Mouse (Mus musculus) MEL (cell line): ENCODE measurements around the gene Myo1h. TPM values are rescaled to one million over a fixed set of nuclear protein-coding genes. Genes with fewer than 3 reads are reported as not detected.
A peak's percentile ranks its signal among the peaks of the same experiment; 100 is the strongest.

Source experiments
- DNase-seq: peaks from one replicate; pipeline ENCODE4 v3.0.0; 2011; ENCODE audit warnings: low read depth, low spot score
- H3K27ac ChIP-seq: 2 replicates; pipeline ENCODE4 v1.5.1; 2012; ENCODE audit warnings: low read depth, mild to moderate bottlenecking, control low read depth, low read length, moderate library complexity; ENCODE audit not compliant: control insufficient read depth
- H3K27me3 ChIP-seq, 2 experiments: fragments of 150-350 bp in 1 of 2; sonication (generic) in 1 of 2; 2 replicates each; pipeline ENCODE4 v1.6.1; 2012; ENCODE audit warnings: low read length in 2 of 2, mild to moderate bottlenecking in 2 of 2, improper control_type of control experiment in 1 of 2, moderate library complexity in 1 of 2; ENCODE audit not compliant: insufficient read depth in 2 of 2, control insufficient read depth in 1 of 2
- H3K36me3 ChIP-seq, 2 experiments: 2 replicates each; pipeline ENCODE4 v1.6.1; 2012 to 2014; ENCODE audit warnings: low read length in 2 of 2, improper control_type of control experiment in 1 of 2, inconsistent platforms in 1 of 2, mild to moderate bottlenecking in 1 of 2; ENCODE audit not compliant: insufficient read depth in 2 of 2, control insufficient read depth in 1 of 2
- H3K4me1 ChIP-seq, 2 experiments: fragments of 150-350 bp in 1 of 2; sonication (generic) in 1 of 2; 2 replicates each; pipeline ENCODE4 v1.6.1; 2012; ENCODE audit warnings: low read length in 2 of 2, improper control_type of control experiment in 1 of 2, mild to moderate bottlenecking in 1 of 2; ENCODE audit not compliant: insufficient read depth in 2 of 2, control insufficient read depth in 1 of 2
- H3K4me3 ChIP-seq, 2 experiments: fragments of 150-350 bp in 1 of 2; sonication (generic) in 1 of 2; 2 replicates each; pipeline ENCODE4 v1.5.1; 2012; ENCODE audit warnings: low read depth in 2 of 2, low read length in 2 of 2, mild to moderate bottlenecking in 2 of 2, moderate library complexity in 2 of 2, control low read depth in 1 of 2, improper control_type of control experiment in 1 of 2; ENCODE audit not compliant: control insufficient read depth in 1 of 2, insufficient read depth in 1 of 2
- H3K79me2 ChIP-seq: 2 replicates; pipeline ENCODE4 v1.6.1; 2012; ENCODE audit warnings: mild to moderate bottlenecking, low read length, moderate library complexity; ENCODE audit not compliant: control insufficient read depth, poor library complexity, insufficient read depth
- H3K9ac ChIP-seq: 2 replicates; pipeline ENCODE4 v1.6.1; 2012; ENCODE audit warnings: low read depth, mild to moderate bottlenecking, control low read depth, low read length, moderate library complexity; ENCODE audit not compliant: control insufficient read depth, poor library complexity, severe bottlenecking
- H3K9me3 ChIP-seq: fragments of 150-350 bp; sonication (generic); replicated peaks from 2 replicates; pipeline ENCODE4 v1.6.1; 2012; ENCODE audit warnings: mild to moderate bottlenecking, low read length, improper control_type of control experiment, moderate library complexity; ENCODE audit not compliant: insufficient read depth
- BHLHE40 ChIP-seq: IDR thresholded peaks from 2 replicates; pipeline ENCODE4 v1.6.1; 2012; ENCODE audit warnings: low read depth, mild to moderate bottlenecking, inconsistent platforms, low read length, improper control_type of control experiment, borderline replicate concordance
- CHD2 ChIP-seq: IDR thresholded peaks from 2 replicates; pipeline ENCODE4 v1.6.1; 2011; ENCODE audit warnings: low read length, improper control_type of control experiment
- CTCF ChIP-seq, 3 experiments: IDR thresholded peaks in 2 of 3; conservative IDR thresholded peaks in 1 of 3; 2 replicates each; pipeline ENCODE4 v1.5.1; 2011 to 2012; ENCODE audit warnings: low read length in 3 of 3, low read depth in 2 of 3, mild to moderate bottlenecking in 2 of 3, improper control_type of control experiment in 1 of 3, inconsistent platforms in 1 of 3, mixed read lengths in 1 of 3, moderate library complexity in 1 of 3; ENCODE audit not compliant: control insufficient read depth in 1 of 3, insufficient read depth in 1 of 3, poor library complexity in 1 of 3, severe bottlenecking in 1 of 3
- E2F4 ChIP-seq: IDR thresholded peaks from 2 replicates; pipeline ENCODE4 v1.6.1; 2011; ENCODE audit warnings: low read depth, low read length, improper control_type of control experiment, borderline replicate concordance
- EP300 ChIP-seq, 2 experiments: IDR thresholded peaks; 2 replicates each; pipeline ENCODE4 v1.6.1; 2011; ENCODE audit warnings: improper control_type of control experiment in 2 of 2, low read length in 2 of 2, low read depth in 1 of 2, mild to moderate bottlenecking in 1 of 2
- ETS1 ChIP-seq: IDR thresholded peaks from 2 replicates; pipeline ENCODE4 v1.6.1; 2012; ENCODE audit warnings: low read depth, mild to moderate bottlenecking, inconsistent platforms, low read length, improper control_type of control experiment, moderate library complexity
- GATA1 ChIP-seq: IDR thresholded peaks from 2 replicates; pipeline ENCODE4 v1.6.1; 2011; ENCODE audit warnings: low read depth, low read length, improper control_type of control experiment
- JUND ChIP-seq: IDR thresholded peaks from 2 replicates; pipeline ENCODE4 v1.6.1; 2011; ENCODE audit warnings: low read depth, mild to moderate bottlenecking, improper control_type of control experiment, low read length
- MAFK ChIP-seq: IDR thresholded peaks from 2 replicates; pipeline ENCODE4 v1.6.1; 2011; ENCODE audit warnings: low read depth, mild to moderate bottlenecking, low read length, improper control_type of control experiment, borderline replicate concordance
- MEF2A ChIP-seq: IDR thresholded peaks from 2 replicates; pipeline ENCODE4 v1.6.1; 2014; ENCODE audit warnings: low read depth, mild to moderate bottlenecking, inconsistent platforms, low read length, improper control_type of control experiment; ENCODE audit not compliant: poor library complexity, insufficient replicate concordance, severe bottlenecking; ENCODE audit errors: extremely low read depth
- NRF1 ChIP-seq: IDR thresholded peaks from 2 replicates; pipeline ENCODE4 v1.6.1; 2014; ENCODE audit warnings: low read depth, mild to moderate bottlenecking, inconsistent platforms, low read length, improper control_type of control experiment, moderate library complexity; ENCODE audit not compliant: poor library complexity, insufficient read depth, severe bottlenecking
- POLR2AphosphoS5 ChIP-seq: IDR thresholded peaks from 2 replicates; pipeline ENCODE4 v1.6.1; 2012; ENCODE audit warnings: low read depth, borderline replicate concordance, mild to moderate bottlenecking, inconsistent platforms, low read length, moderate library complexity, mixed read lengths
- SIN3A ChIP-seq: IDR thresholded peaks from 2 replicates; pipeline ENCODE4 v1.6.1; 2012; ENCODE audit warnings: low read length, improper control_type of control experiment, inconsistent platforms
- SMC3 ChIP-seq: IDR thresholded peaks from 2 replicates; pipeline ENCODE4 v1.6.1; 2011; ENCODE audit warnings: low read depth, low read length, improper control_type of control experiment
- TAL1 ChIP-seq: IDR thresholded peaks from 2 replicates; pipeline ENCODE4 v1.6.1; 2012; ENCODE audit warnings: mild to moderate bottlenecking, inconsistent platforms, low read length, moderate library complexity, mixed read lengths
- TCF12 ChIP-seq: IDR thresholded peaks from 2 replicates; pipeline ENCODE4 v1.6.1; 2014; ENCODE audit warnings: low read depth, mild to moderate bottlenecking, inconsistent platforms, low read length, improper control_type of control experiment, moderate library complexity
- ZKSCAN1 ChIP-seq: IDR thresholded peaks from 2 replicates; pipeline ENCODE4 v1.6.1; 2012; ENCODE audit warnings: low read depth, mild to moderate bottlenecking, inconsistent platforms, low read length, improper control_type of control experiment, moderate library complexity
- ZNF384 ChIP-seq: IDR thresholded peaks from 2 replicates; pipeline ENCODE4 v1.6.1; 2012; ENCODE audit warnings: low read depth, mild to moderate bottlenecking, inconsistent platforms, low read length, improper control_type of control experiment
- polyA plus RNA-seq, 2 experiments: library from polyadenylated mRNA; stranded (reverse) in 1 of 2; unstranded in 1 of 2; fragments of >175 nt in 1 of 2; fragments of >200 nt in 1 of 2; gene quantifications; 2 replicates each; pipeline versions ENCODE4 v1.2.1 to v1.2.4; 2012; ENCODE audit warnings: low replicate concordance in 2 of 2, low read depth in 1 of 2; ENCODE audit not compliant: insufficient read length in 2 of 2, insufficient read depth in 1 of 2, missing spikeins in 1 of 2
- total RNA-seq: library from RNA; depleted of rRNA; stranded (reverse); fragments of 300-350 nt; gene quantifications from 2 replicates; pipeline ENCODE4 v1.2.3, GENCODE M21; 2012

Gene Myo1h
- total and polyA plus RNA-seq, 3 experiments: 0.33 to 4.6 TPM; not detected in 1

DNA sequence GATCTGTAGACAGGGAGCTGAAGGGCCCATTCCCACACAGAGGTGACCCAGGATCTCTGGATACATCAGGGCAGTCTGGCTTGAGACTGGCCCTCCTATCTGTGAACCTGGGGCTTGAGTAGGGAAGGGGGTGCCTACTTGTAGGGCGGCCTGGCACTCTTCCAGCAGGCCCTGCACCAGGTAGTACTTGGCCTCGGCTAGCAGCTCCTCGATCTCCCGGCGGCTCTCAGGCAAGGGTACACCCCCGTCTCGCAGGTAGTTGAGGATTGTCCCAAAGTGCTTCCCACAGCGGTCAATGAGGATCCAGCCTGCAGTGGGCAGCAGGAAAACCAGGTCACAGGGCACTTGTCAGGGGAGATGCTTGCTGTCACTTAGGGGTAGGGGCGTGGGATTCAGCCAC, 81.0 kb downstream of the Myo1h start:
- Histone ChIP-seq H3K27ac (no peak overlapping the region), H3K79me2 (no peaks in the 10 kb centered on the region), H3K9me3 (no peaks in the 10 kb centered on the region), H3K4me1 (peaks cover 19 to 45% of the 10 kb centered on the region in 2 experiments), H3K4me3 (no peak overlapping the region), H3K27me3 (no peaks in the 10 kb centered on the region), H3K9ac (no peak overlapping the region)
- no peak for DNase-seq
- TF ChIP-seq NRF1 (no peak), E2F4 (no peak), MEF2A (no peak), CTCF (IDR thresholded peaks at IDR 0.05 in 2 of 3, conservative IDR thresholded peaks at IDR 0.05 in 1 of 3; ENCODE audit: control insufficient read depth in 1 of 3, insufficient read depth in 1 of 3, low read depth in 2 of 3, low read length in 3 of 3, poor library complexity in 1 of 3, severe bottlenecking in 1 of 3) (no peak)
- TF ChIP-seq, all 39 proteins: peak for 0
- H3K36me3 ChIP-seq: peaks cover 8 to 30% of the 10 kb centered on the region in 2 experiments; a peak in 3 of 4 replicates

DNA sequence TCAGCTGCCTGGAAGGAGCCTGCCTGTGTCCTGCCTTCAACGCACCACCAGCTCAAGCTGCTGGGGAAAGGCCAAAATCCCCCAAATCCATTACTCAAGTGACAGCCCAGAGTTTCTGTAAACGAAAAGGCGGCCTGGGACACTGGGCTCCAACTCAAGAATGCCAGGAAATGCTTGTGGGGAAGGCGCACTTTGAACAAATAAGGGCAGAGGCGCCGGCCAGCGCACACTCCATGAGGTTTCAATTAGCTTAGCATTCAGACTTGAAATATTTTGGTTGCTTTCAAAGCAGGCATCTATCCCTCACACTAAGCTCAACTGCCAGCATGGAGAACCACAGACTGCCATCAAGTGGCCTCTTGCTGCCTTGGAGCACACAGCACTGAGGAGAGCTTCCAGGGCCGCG, 81.4 kb downstream of the Myo1h start:
- no peak overlapping the region for H3K4me3 ChIP-seq
- H3K36me3 ChIP-seq: peaks cover 8 to 32% of the 10 kb centered on the region in 2 experiments; a peak in 3 of 4 replicates
- no peak for DNase-seq
- no peak overlapping the region for H3K9ac ChIP-seq
- H3K27me3 ChIP-seq: no peaks in the 10 kb centered on the region
- H3K27ac ChIP-seq: no peak overlapping the region; the same call in 1 of the 2 replicates
- H3K4me1 ChIP-seq: peaks cover 18 to 46% of the 10 kb centered on the region in 2 experiments
- no peaks in the 10 kb centered on the region for H3K79me2 ChIP-seq
- TF ChIP-seq MEF2A: no peak
- no peak for TF ChIP-seq CHD2
- TF ChIP-seq GATA1: no peak
- no peak for TF ChIP-seq BHLHE40
- no peak for TF ChIP-seq ZNF384
- no peaks in the 10 kb centered on the region for H3K9me3 ChIP-seq

DNA sequence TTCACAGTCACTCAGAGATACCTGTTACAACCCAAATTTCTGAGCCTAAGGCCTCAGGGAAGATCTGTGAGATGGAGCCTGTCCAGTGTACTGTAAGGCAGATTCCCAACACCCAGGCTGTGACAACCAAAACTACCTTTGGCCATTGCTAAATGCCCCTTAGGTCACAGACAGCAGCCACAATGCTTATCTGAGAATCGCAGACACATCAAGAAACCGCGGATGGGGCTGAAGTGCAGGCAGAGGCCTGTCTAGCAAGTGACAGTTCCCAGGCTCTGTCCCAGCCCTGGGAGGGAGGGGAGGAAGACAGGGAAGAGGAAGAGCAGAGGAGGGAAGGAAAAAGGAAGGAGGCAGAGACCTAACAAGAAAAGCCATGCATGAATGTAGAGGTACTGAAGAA, 82.4 kb downstream of the Myo1h start:
- Histone ChIP-seq H3K4me3 (no peak overlapping the region), H3K9ac (no peak overlapping the region), H3K27ac (peak overlapping the region; percentile 43), H3K4me1 (peaks cover 16 to 45% of the 10 kb centered on the region in 2 experiments), H3K27me3 (no peaks in the 10 kb centered on the region), H3K9me3 (no peaks in the 10 kb centered on the region), H3K79me2 (no peaks in the 10 kb centered on the region; the same call in 1 of the 2 replicates), H3K36me3 (peaks cover 4 to 31% of the 10 kb centered on the region in 2 experiments; a peak in 3 of 4 replicates)
- DNase-seq: peak; percentile 83
- TF ChIP-seq E2F4 (no peak), EP300 (IDR thresholded peaks at IDR 0.05; ENCODE audit: low read depth in 1 of 2, low read length in 2 of 2) (peak; percentile 74), ETS1 (peak; percentile 69; the same call in 1 of the 2 replicates), CTCF (IDR thresholded peaks at IDR 0.05 in 2 of 3, conservative IDR thresholded peaks at IDR 0.05 in 1 of 3; ENCODE audit: control insufficient read depth in 1 of 3, insufficient read depth in 1 of 3, low read depth in 2 of 3, low read length in 3 of 3, poor library complexity in 1 of 3, severe bottlenecking in 1 of 3) (no peak), TAL1 (peak; percentile 91), GATA1 (peak; percentile 74), TCF12 (peak; percentile 89), JUND (no peak), SIN3A (peak; percentile 60), MAFK (no peak), CHD2 (no peak), SMC3 (no peak), POLR2AphosphoS5 (no peak), ZKSCAN1 (no peak)
